Comparison of ENCODE assay signal across 11 mouse cellular contexts in genomic region chr14:19919789-19920188, GRCm38 (mm10). TPM values are rescaled to one million over a fixed set of nuclear protein-coding genes. Genes with fewer than 3 reads are reported as not detected.
DNase-seq lines count a peak whose midpoint lies in the region; ATAC-seq and TF ChIP-seq lines count a peak whose summit lies in the region.
"Had no signal": no experiment of that assay in that cellular context is flagged by ENCODE, and none has a peak within 500 bp of the region (broad histone marks: within the 10 kb centered on the region; RNA-seq: fewer than 3 reads in every experiment).

No protein-coding gene starts in this region.

- no peak overlapping the region for H3K4me3 ChIP-seq in layer of hippocampus, adult 2 months
- no peak overlapping the region for H3K4me3 ChIP-seq in forebrain, embryonic 14.5 days (ENCODE audit: low read depth, low read length)
- no peak overlapping the region for H3K4me3 ChIP-seq in limb, embryonic 12.5 days (replicated peaks)
- no peak overlapping the region for H3K4me3 ChIP-seq in neural tube, embryonic 13.5 days

- no peak for DNase-seq in layer of hippocampus, adult 2 months (ENCODE audit: low spot score in 2 of 2)
- no peak for DNase-seq in layer of hippocampus, adult 11-12 months (ENCODE audit: low spot score)
- peak; percentile 49 for DNase-seq in forebrain, embryonic 14.5 days (ENCODE audit: low spot score)
- DNase-seq in heart, adult 11 months: no peak
- DNase-seq in layer of hippocampus, adult 9-11 months: no peak
- no peak for DNase-seq in cerebellum, adult 9-11 months
- DNase-seq: cerebellum, adult 9-10 months had no signal

- peak overlapping the region; percentile 28; the same call in 1 of the 2 replicates for H3K27ac ChIP-seq in layer of hippocampus, adult 2 months
- peak overlapping the region; percentile 85 for H3K27ac ChIP-seq in forebrain, embryonic 14.5 days (ENCODE audit: low read depth, low read length)
- H3K27ac ChIP-seq in limb, embryonic 12.5 days: peak overlapping the region; percentile 92
- peak overlapping the region; percentile 81 for H3K27ac ChIP-seq in neural tube, embryonic 13.5 days (replicated peaks)

- ATAC-seq in forebrain, embryonic 14.5 days: peak; percentile 36
- peak; percentile 6; the same call in 1 of the 2 replicates for ATAC-seq in limb, embryonic 12.5 days (ENCODE audit: insufficient number of reproducible peaks, insufficient read depth, low FRiP score, low TSS enrichment, low read depth)
- ATAC-seq in neural tube, embryonic 13.5 days (ENCODE audit: low read depth): peak; percentile 57; the same call in 1 of the 2 replicates
- ATAC-seq: inflammation-experienced regulatory T-cells, adult 6 months; Patski had no signal

- H3K4me2 ChIP-seq in forebrain, embryonic 14.5 days (ENCODE audit: low read length): 0 out of 2 replicates have a peak overlapping the region, but pooled peaks have one; percentile 9
- H3K4me2 ChIP-seq in limb, embryonic 12.5 days: peak overlapping the region; percentile 21; the same call in 1 of the 2 replicates
- H3K4me2 ChIP-seq in neural tube, embryonic 13.5 days: 0 out of 2 replicates have a peak overlapping the region, but pooled peaks have one; percentile 3

- WGBS in forebrain, embryonic 14.5 days: 12% methylated on average over 7 of the region's 7 CpGs
- 61% methylated on average over 7 of the region's 7 CpGs for WGBS in limb, embryonic 12.5 days
- 18% methylated on average over 7 of the region's 7 CpGs for WGBS in neural tube, embryonic 13.5 days

- H3K27me3 ChIP-seq in forebrain, embryonic 14.5 days (replicated peaks; ENCODE audit: control insufficient read depth, insufficient read depth, low read length): no peaks in the 10 kb centered on the region
- H3K27me3 ChIP-seq in limb, embryonic 12.5 days: no peaks in the 10 kb centered on the region
- no peaks in the 10 kb centered on the region for H3K27me3 ChIP-seq in neural tube, embryonic 13.5 days

- peak overlapping the region; percentile 32; the same call in 1 of the 2 replicates for H3K9ac ChIP-seq in forebrain, embryonic 14.5 days (ENCODE audit: low read length)
- no peak overlapping the region for H3K9ac ChIP-seq in limb, embryonic 12.5 days (replicated peaks)
- peak overlapping the region; percentile 47; the same call in 1 of the 2 replicates for H3K9ac ChIP-seq in neural tube, embryonic 13.5 days

- H3K9me3 ChIP-seq in forebrain, embryonic 14.5 days (replicated peaks; ENCODE audit: control insufficient read depth, low read length): no peaks in the 10 kb centered on the region
- H3K9me3 ChIP-seq in limb, embryonic 12.5 days: 0 out of 2 replicates have a peak, but pooled peaks cover 9% of the 10 kb centered on the region
- peaks cover 4% of the 10 kb centered on the region; the same call in 1 of the 2 replicates for H3K9me3 ChIP-seq in neural tube, embryonic 13.5 days

- H3K36me3 ChIP-seq in forebrain, embryonic 14.5 days (ENCODE audit: control insufficient read depth, insufficient read depth, low read length): peaks cover 30% of the 10 kb centered on the region
- peaks cover 14% of the 10 kb centered on the region for H3K36me3 ChIP-seq in limb, embryonic 12.5 days
- H3K36me3 ChIP-seq in neural tube, embryonic 13.5 days: peaks cover 18% of the 10 kb centered on the region

- H3K4me1 ChIP-seq in forebrain, embryonic 14.5 days (ENCODE audit: control insufficient read depth, insufficient read depth, low read length): peaks cover 14% of the 10 kb centered on the region
- H3K4me1 ChIP-seq in limb, embryonic 12.5 days (replicated peaks): peaks cover 23% of the 10 kb centered on the region
- H3K4me1 ChIP-seq in neural tube, embryonic 13.5 days (replicated peaks): peaks cover 57% of the 10 kb centered on the region

- no peak for TF ChIP-seq CTCF in layer of hippocampus, adult 2 months (conservative IDR thresholded peaks at IDR 0.05)

RNA-seq across cellular contexts. Expression of gene Gng2, which starts 57.6 kb away (rescaled TPM):
- total RNA-seq in layer of hippocampus, adult 2 months (2021): 100 to 1,000 TPM; 285 to 305 TPM
- 423 and 429 TPM in 2 replicates for polyA plus RNA-seq in forebrain, embryonic 14.5 days (2014; fragmentation: Nextera tagmentation; extraction: Ambion mirVana)
- 55.0 and 60.9 TPM in 2 replicates for polyA plus RNA-seq in limb, embryonic 12.5 days (2016; fragmentation: Nextera tagmentation; extraction: Ambion mirVana)
- 299 and 332 TPM in 2 replicates for polyA plus RNA-seq in neural tube, embryonic 13.5 days (2015; fragmentation: Nextera tagmentation; extraction: Ambion mirVana)

Comparison
In these comparisons a context has a peak if more than half of its experiments do, and no peak if none do; other contexts are left out.
1. H3K27ac ChIP-seq: peak in every context shown above with its lines; median percentile 92 in limb, embryonic 12.5 days; 85 in forebrain, embryonic 14.5 days; 81 in neural tube, embryonic 13.5 days; 28 in layer of hippocampus, adult 2 months.
2. ATAC-seq: peak in every context shown above with its lines; median percentile 57 in neural tube, embryonic 13.5 days; 36 in forebrain, embryonic 14.5 days; 6 in limb, embryonic 12.5 days.